Mouse (Mus musculus) skeletal muscle tissue, adult 2 months (tissue): ENCODE measurements around the gene Cnep1r1.

Source experiments
- DNase-seq: peaks from one replicate; pipeline ENCODE4 v3.0.0-alpha.2; 2012; ENCODE audit warnings: low read depth, low spot score

Gene Cnep1r1

DNA sequence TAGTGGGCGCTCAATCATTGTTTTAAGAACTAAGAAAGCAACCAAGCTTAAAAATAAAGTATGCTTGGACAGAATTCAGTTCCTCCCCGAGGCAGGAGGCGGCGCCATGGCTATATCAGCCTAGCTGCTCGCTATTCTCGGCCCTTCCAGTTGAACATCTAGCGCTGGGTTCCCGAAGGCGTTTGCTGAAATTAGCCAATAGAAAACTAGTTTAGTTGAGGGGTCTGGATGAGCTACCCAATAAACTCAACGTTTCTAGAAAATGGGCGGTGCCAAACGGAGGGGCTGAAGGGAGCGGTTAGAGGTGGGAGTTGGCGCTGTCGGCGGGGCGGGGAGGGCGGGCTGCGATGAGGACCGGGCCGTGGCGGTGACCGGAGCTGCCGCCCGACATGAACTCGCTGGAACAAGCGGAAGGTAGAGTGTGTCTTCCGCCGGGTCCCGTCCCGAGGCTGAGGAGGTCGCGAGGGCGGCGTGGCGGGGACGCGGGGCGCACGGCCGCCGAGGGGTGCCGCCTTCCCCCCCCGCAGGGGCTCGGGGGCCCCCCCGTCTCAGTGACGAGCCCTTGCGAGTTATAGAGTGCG is at the start of gene Cnep1r1:
Gene Cnep1r1, plus strand, starts transcription at position 314 of the 581 bp plus-strand sequence.
- DNase-seq, result peak; percentile 97

DNA sequence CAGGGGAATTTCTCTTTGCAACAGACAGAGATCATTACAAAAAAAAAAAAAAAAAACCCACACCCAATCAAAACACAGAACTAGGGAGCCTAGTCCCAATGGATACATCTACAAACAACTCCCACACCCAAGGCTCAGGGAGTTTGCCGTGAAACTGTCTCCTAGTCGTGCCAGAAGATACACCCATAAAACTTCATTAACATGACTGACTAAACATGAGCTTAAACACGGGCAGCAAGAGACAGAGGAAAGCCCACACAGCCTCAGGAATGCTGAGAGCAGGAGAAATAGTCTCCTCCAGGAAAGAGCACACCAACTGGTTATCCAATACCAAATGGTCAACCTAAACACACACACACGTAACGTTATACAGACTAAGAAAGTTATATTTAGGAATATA is 36.4 kb upstream of the Cnep1r1 start:
- no peak for DNase-seq

DNA sequence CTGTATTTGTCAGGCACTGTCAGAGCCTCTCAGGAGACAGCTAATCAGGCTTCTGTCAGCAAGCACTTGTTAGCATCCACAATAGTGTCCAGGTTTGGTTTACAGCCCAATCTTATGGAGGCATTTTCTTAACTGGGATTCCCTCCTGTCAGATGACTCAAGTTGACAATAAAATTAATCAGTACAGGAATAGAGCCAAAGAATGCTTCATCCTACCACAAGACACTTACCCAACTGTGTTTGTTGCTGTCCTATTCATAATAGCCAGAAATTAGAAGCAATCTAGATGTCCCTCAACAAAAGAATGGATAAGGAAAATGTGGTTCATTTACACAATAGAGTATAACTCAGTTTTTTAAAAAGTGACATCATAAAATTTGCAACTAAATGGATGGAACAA is 30.6 kb upstream of the Cnep1r1 start:
- DNase-seq, result no peak

DNA sequence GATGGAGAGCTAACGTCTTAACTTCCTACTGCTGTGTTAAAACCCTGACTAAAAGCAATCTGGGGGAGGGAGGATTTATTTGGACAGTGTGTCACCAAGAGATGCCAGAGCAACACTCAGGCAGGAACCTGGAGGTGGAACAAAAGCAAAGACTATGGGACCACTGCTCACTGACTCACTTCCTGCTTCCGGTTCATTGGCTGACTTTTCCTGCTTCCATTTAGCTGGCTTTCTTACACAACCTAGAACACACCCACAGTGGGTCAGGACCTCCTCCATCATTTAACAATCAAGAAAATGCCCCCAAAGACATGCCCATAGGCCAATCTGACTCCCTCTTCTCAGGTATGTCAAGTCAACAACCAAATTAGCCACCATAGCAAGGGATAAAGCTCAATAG is 26.9 kb upstream of the Cnep1r1 start:
- DNase-seq, result no peak

DNA sequence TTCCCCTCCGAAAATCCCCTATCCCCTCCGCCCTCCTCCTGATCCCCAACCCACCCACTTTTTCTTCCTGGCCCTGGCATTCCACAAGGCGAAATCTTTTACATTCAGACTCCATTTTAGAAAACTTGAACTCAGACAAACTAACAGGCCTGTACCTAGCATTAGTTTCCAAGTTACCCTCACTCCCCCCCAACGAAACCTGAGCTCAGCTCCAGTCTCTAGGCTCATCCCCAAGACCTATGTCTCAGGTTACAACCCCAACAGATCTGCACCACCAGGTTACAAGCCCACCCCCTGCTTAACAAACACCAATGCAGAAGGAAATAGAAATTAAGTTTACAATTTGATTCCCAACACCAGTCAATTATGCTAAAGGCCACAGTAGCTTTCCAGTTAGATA is 25.2 kb upstream of the Cnep1r1 start:
- DNase-seq, result no peak

DNA sequence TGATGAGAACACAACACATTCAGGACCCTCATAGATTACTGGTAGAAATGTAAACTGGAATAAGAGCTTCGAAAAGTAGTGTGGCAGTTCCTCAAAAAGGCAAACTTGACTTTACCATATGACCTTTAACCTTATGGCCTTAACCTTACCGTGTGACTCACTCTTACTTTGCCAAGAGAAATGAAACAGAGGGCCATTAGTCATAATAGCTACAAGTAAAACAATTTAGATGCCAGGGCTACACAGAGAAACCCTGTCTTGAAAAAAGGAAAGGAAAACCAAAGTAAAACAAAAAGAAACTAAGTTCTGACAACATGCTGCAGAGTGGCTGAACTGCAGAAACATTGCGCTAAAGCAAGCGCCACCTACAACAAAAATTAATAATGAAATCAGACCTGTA is 19.7 kb upstream of the Cnep1r1 start:
- DNase-seq, result no peak

DNA sequence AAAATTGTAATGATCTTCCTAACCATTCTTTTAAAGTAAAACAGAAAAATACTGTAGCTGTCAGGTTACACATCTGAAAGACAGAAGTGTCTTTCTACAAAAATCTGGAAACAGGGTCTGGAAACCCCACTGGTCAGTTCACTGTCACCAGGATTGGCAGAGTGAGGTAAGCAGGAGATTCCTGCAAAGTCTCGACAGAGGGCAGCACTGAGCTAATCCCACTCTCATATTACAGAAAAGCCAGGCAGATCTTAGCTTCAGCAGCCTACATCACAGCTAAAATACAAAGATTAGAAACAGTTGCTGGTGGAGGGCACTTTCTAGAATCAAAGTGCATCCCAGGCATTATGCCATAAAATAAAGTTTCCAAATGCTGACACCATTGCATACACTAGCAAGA is 19.0 kb upstream of the Cnep1r1 start:
- DNase-seq, result peak; percentile 21

DNA sequence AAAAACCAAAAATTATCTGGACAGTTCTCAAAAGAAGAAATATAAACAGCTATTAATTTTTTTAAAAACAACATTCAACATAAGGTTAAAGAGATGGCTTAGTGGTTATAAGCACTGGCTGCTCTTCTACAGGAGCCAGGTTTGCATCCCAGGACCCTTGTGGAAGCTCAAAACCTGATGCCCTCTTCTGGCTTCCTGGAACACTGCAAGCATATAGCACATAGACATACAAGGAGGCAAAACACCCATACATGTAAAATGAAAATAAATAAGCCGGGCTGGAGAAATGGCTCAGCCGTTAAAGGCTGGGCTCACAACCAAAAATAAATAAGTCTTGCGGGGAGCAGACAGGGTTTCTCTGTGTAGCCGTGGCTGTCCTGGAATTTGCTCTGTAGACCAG is 9.3 kb upstream of the Cnep1r1 start:
- DNase-seq, result no peak

DNA sequence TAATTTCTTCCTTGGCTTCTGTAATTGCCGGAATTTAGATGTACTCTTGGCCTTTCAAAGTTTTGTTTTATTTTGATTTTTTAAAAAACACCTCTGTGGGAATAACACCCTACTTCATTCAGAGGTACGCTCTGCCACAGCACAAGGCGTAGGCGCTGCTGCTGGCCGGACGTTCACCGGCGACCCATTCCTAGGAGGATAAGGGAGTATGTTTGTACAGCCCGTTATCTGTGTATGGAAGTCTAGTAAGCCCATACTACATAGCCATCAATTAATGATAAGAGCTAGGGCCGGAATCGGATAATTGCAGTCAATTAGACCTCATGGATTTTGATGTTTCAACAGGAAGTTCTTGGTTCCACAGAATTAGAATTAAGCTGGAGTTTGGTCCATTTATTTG is 507 bp downstream of the Cnep1r1 start:
- DNase-seq, result no peak

DNA sequence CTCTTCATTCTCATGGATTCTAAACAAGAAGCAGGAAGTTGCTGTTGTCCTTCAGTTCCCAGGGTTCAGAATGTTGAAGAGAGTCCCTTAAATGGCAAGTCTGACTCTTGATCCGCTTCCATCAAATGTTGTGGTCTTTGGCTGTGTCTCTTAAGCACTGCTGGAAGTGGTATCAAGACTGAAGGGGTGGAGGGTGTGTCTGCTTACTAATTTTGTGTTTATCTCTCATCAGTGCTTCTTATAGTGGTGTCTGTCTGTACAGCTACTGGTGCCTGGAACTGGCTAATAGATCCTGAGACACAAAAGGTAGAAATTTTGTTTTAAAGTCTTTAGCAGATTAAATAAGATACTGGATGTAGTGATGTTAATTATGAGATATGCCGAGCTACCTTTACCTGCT is 6.3 kb downstream of the Cnep1r1 start:
- no peak for DNase-seq

DNA sequence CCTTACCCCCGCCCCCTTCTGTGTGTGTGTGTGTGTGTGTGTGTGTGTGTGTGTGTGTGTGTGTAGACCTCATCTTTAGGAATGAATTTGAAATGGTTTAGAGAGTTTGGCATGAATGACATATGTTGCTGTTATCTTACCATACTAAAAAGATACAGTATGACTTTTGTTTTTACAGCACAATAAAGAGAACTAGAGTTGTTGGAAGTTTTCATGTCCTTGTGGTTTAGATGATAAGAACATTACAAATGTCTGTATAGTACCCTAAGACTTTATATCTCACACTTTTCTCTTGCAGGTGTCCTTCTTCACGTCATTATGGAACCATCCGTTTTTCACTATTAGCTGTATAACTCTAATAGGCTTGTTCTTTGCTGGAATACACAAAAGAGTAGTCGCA is 10.8 kb downstream of the Cnep1r1 start:
- DNase-seq, result no peak

DNA sequence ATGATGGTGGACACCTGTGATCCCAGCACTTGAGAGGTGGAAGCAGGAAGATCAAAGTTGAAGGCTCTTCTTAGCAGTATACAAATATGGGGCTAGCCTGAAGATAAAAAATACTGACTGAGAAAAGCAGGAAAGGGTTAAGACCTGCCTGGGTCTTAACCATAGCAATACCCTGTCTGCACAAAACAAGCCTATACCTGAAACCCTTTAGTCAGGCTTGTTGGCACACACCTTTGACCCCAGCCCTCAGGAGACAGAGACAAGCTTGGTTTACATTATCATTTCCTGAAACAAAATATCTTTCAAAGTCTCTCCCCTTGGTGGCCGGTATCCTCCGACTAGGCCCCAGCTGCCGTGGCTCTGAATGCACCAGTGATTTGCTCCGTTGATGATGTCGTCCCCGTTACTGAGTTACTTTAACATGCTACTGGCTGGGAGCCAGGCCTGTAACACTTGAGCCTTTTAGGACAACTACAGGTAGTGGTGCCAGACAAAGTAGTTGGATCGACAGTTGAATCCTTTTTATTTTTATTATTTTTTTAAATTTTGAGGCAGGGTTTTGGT is 12.3 kb downstream of the Cnep1r1 start:
- DNase-seq, result no peak

DNA sequence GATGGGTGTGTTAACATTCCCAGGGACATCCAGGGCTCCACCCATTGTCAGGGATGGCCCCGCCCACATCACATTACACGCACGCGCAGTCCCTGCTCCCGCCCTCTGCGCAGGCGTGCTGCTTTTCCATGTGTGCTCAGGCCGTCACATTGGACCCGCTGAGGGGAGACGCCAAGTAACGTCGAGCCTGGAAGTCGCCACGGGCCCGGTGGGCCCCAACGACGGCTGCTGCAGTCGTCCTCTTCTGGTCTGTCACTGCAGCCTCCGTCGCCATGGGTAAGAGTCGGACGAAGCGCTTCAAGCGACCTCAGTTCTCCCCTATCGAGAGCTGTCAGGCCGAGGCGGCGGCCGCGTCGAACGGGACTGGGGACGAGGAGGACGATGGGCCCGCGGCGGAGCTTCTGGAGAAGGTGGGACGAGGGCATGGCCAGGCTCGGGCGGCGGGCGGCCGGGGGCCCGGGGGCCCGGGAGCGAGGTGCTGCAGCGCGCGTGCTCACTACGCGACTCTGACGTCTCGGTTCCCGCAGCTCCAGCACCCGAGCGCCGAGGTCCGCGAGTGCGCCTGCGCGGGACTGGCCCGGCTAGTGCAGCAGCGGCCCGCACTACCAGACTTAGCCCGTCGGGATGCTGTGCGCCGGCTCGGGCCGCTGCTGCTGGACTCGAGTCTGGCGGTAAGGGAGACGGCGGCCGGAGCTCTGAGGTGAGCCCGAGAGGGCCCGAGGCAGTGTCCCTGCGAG is 19.3 kb downstream of the Cnep1r1 start, which contains the start of gene Heatr3:
Gene Heatr3, plus strand, starts transcription at position 108 of the 737 bp plus-strand sequence.
- DNase-seq, result peak; percentile 93

DNA sequence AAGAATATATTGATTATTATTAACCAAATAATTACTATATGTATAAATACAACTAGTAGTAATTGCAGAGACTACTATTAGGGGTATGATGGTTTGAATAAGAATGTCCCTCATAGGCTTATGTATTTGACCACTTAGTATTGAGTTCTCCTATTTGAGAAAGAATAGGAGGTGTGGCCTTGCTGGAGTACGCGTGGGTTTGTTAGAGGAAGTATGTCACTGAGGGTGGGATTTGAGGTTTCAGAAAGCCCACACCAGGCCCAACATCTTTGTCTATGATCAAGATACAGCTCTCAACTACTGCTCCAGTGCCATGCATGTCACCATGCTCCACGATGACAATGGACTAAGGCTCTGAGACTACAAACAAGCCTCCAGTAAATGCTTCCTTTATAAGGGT is 20.7 kb downstream of the Cnep1r1 start:
- no peak for DNase-seq

DNA sequence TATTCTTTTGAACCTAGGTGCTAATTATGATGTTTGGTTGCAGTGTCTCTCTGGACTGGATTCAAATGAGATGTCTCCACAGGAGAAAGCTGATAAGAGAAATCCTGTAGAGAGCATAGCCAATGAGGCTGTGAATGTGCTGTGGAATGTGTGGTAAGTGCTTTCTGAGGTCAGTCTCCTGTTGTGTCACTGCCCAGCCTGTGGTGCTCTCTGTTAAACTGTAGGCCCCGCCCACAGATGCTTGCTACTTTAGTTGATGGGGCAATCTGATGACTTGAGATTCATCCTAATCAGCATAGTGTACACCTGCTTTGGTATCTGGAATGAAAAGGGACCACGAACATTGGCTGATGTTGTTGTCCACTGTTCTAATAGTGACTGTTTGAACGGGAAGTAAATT is 23.1 kb downstream of the Cnep1r1 start:
- no peak for DNase-seq

DNA sequence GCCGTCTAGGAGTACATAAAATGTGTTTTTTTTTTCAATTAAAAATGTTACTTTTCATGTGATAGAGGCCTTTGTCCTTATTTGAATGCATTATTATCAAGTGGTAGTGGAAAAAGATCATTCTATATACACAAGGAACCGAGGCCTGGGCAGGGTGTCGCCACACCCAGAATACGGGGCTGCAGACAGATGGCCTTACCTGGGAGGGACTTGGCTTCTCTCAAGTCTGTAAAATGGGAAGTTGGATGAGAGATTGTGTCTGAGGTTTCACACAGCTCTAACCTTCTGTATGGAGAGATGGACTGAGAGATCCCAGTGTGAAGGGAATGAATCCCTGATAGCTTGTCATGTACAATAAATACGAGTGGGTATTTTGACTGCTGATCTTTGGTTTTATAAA is 25.5 kb downstream of the Cnep1r1 start:
- no peak for DNase-seq

DNA sequence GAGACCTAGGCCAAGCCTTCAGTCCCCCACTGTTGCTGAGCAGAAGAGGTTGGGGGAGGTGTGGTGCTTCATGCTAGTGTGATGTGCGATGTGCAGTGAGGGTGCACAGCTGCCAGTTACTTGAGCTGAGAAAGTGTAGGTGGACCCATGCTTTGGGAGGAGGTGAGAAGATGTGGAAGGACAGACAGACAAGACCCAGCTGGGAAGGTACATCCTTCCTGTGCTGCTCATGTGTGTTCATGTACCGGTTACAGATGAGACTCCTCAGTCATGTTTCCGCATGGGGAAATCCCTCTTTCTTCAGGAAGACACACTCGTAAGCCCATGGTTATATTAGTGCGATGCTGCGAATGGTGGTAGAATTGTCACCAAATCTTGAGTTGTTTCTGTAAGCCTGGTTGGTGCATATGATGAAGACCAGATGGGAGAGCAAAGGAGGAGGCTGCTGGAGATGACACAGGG is 32.4 kb downstream of the Cnep1r1 start:
- no peak for DNase-seq

DNA sequence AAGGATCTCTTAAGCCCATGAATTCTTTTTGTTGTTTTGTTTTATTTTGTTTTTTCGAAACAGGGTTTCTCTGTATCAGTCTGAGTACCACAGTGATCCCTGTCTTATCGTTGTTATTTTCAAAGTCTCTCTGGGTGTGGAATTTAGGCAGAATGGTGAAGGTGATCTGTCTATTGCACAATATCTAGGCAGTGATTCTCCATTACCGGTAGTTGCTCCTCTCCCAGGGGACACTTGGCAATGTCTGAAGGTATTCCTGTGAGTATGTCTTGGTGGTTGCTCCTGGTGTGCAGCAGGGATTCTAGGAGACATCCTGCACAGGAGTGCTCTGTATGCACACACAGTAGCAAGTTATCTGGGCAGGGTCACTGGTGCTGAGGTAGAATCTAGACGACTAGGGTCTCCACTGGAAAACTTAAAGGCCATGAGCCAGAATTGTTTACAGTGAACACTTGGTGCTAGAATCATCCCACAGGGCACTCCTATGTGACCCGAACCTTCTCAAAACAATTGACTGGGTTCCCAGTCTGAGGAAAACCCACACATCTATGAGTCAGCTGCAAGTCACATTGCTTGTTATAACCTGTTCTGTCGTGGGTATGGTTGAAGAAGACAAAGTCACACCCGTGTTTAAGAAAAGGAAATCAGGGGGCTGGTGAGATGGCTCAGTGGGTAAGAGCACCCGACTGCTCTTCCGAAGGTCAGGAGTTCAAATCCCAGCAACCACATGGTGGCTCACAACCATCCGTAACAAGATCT is 41.8 kb downstream of the Cnep1r1 start:
- DNase-seq, result no peak

DNA sequence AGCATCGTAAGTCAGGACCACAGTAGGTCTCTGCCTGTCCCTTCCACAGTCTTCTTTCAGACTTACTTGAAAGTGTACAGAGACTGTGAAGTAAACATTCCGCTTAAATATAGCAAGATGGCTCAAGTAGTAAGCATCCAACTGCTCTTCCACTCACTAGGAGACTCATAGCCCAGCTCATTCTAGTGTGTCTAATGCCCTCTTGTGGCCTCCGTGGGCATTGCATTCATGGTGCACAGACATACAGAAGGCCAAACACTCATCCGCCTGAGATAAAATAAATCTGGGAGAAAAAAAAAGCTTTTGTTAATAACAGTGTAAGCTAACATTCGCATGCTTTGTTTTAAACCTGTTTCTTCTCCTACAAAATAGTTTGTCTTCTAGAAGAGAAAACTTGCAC is 42.9 kb downstream of the Cnep1r1 start:
- DNase-seq, result peak; percentile 32

DNA sequence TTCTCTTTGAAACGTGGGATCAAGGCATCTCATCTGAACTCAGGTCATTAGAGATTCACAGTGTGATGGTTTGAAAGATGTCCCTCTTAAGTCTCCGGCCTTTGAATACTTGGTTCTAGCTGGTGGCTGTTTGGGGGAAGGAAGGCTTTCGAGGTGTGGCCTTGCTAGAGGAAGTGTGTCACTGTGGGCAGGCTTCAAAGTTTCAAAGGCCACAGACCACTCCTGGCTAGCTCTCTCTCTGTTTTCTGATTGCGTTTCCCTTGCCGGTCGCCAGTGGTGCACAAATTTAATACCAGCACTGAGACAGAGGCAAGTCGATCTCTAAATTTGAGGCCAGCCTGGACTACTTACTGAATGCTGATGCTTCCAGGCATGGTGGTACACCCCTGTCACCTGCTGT is 56.7 kb downstream of the Cnep1r1 start:
- DNase-seq, result no peak

DNA sequence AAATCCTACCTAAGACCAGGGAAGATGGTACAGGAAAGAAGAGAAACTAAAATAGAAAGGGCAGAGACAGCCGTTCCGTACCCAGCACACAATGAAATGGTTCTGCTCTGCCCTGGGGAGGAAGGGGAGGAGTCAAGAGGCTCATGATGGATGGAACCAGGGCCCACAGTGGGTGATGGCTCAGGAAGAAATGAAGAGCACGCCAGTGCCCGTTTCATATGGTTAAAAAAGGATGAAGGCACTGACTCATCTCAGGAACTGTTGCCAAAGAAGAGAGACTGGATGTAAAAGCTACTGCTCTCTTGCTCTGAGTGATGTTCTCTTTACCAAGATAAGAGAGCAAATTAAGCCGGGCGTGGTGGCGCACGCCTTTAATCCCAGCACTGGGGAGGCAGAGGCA is 58.7 kb downstream of the Cnep1r1 start:
- no peak for DNase-seq

DNA sequence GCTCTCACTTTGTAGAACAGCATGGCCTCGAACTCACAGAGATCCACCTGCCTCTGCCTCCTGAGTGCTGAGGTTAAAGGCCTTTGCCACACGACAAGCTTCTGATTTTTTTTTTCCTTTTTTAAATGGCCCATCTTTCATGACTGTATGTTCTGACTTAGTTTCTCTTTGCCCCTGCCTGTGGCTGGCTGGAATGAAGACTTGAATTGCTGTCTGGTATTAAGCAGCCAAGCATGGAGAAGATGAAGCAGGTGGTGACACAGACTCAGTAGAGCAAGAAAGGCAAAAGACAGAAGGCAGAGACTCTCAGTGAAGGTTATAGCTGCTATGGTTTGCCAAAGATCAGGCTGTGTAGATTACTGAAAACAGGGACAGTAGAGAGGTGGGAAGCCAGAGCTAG is 64.6 kb downstream of the Cnep1r1 start:
- no peak for DNase-seq
